Mouse (Mus musculus) limb, embryonic 13.5 days (tissue): ENCODE results near the gene Serinc3. TPM values are rescaled to one million over a fixed set of nuclear protein-coding genes. Genes with fewer than 3 reads are reported as not detected.
A peak's percentile ranks its signal among the peaks of the same experiment; 100 is the strongest.
"Not testable (repeated sequence)": the region's sequence is repeated elsewhere in the genome, so short reads cannot be mapped to it uniquely, and the experiment has no call there.

Source experiments
- ATAC-seq: fragments of 200-750 bp; cut with Nextera tagmentation; 2 replicates; pipeline ENCODE4 v1.8.0; 2017; ENCODE audit warnings: low read depth, moderate number of reproducible peaks, moderate TSS enrichment; ENCODE audit not compliant: low FRiP score
- H3K27ac ChIP-seq: fragments of 300-500 bp; sonication (generic); 2 replicates; pipeline ENCODE4 v1.5.1; 2015; ENCODE audit warnings: inconsistent platforms, mild to moderate bottlenecking, moderate library complexity
- H3K27me3 ChIP-seq: fragments of 300-500 bp; sonication (generic); 2 replicates; pipeline ENCODE4 v1.6.1; 2015; ENCODE audit warnings: mild to moderate bottlenecking, inconsistent platforms
- H3K36me3 ChIP-seq: fragments of 300-500 bp; sonication (generic); 2 replicates; pipeline ENCODE4 v1.6.1; 2015; ENCODE audit warnings: inconsistent platforms, mild to moderate bottlenecking, moderate library complexity
- H3K4me1 ChIP-seq: fragments of 300-500 bp; sonication (generic); 2 replicates; pipeline ENCODE4 v1.6.1; 2015; ENCODE audit warnings: inconsistent platforms
- H3K4me2 ChIP-seq: fragments of 300-500 bp; sonication (generic); replicated peaks from 2 replicates; pipeline ENCODE4 v1.6.1; 2015; ENCODE audit warnings: inconsistent platforms, mild to moderate bottlenecking, moderate library complexity
- H3K4me3 ChIP-seq: fragments of 300-500 bp; sonication (generic); 2 replicates; pipeline ENCODE4 v1.5.1; 2015; ENCODE audit warnings: moderate library complexity, mild to moderate bottlenecking, inconsistent platforms
- H3K9ac ChIP-seq: fragments of 300-500 bp; sonication (generic); 2 replicates; pipeline ENCODE4 v1.6.1; 2015; ENCODE audit warnings: mild to moderate bottlenecking, inconsistent platforms
- H3K9me3 ChIP-seq: fragments of 300-500 bp; sonication (generic); 2 replicates; pipeline ENCODE4 v1.6.1; 2016; ENCODE audit warnings: inconsistent platforms
- WGBS: fragments of 180-500 bp; shearing (Covaris S2); methylation state at CpG from one replicate; pipeline ENCODE4 v1.1.7; 2015; 5-methylcytosine and 5-hydroxymethylcytosine counted together
- polyA plus RNA-seq: library from polyadenylated mRNA; unstranded; fragments of >200 nt; fragmentation: Nextera tagmentation; extraction: Ambion mirVana; gene quantifications from 2 replicates; pipeline ENCODE4 v1.2.1, GENCODE M21; 2015

Gene Serinc3
- 27.8 and 31.2 TPM in 2 replicates for polyA plus RNA-seq

DNA sequence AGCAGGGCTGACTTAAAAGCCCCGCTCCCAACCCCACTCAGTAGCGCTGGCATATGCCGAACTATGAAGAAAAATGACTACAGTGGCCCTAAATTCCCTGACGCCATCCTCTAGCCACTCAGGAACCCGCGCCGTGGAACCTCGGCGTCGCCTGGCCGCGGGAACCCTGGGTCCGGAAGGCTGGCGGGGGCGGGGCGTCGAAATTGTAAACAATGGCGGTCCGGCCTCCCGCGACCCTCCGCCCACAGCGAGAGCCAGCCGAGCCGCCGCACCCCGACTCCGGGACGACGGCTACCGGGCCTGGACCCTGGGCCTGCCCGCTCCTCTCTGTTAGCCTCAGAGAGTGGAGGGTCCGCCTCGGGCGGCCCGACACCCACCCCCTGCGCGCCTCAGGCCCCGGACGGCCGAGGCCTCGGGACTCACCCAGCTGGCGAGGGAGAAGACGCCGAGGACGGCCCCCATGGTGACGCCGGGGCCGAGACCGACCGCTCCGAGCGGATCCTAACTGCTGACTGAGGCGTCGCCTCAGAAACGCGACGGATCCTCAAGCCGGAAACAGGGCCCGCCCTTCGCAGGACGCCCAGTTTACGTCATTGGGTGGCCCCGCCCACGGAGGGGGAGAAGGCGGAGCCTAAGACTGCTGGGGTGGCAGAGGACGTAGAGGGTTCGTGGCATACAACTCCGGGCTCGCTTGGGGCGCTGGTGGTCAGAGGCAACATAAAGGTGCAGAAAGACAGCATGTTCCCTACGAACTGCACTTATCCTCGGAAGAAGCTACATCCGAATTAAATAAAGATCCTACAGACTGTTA lies at the start of gene Serinc3:
TSS of gene Serinc3 (minus strand) at position 557 of the 811 bp plus-strand sequence.
- peak; percentile 96 for ATAC-seq
- peaks cover 20% of the 10 kb centered on the region for H3K4me1 ChIP-seq
- peak within 1 kb of the TSS; percentile 95 for H3K9ac ChIP-seq
- H3K9me3 ChIP-seq = no peaks in the 10 kb centered on the region
- peak within 1 kb of the TSS; percentile 67 for H3K4me2 ChIP-seq
- peaks cover 8% of the 10 kb centered on the region; the same call in 1 of the 2 replicates for H3K36me3 ChIP-seq
- peak within 1 kb of the TSS; percentile 98 for H3K27ac ChIP-seq
- no peaks in the 10 kb centered on the region for H3K27me3 ChIP-seq
- H3K4me3 ChIP-seq = peak within 1 kb of the TSS; percentile 92
- WGBS = under 1% methylated on average over 74 of the region's 74 CpGs

GRCm38 (mm10) chr2:163693716-163694314 lies 48.9 kb upstream of the Serinc3 start:
- Histone ChIP-seq H3K9ac (0 out of 2 replicates have a peak overlapping the region, but pooled peaks have one; percentile 43), H3K27me3 (no peaks in the 10 kb centered on the region), H3K4me2 (no peak overlapping the region), H3K27ac (peak overlapping the region; percentile 64; the same call in 1 of the 2 replicates), H3K36me3 (no peaks in the 10 kb centered on the region), H3K4me1 (peaks cover 33% of the 10 kb centered on the region), H3K4me3 (no peak overlapping the region), H3K9me3 (no peaks in the 10 kb centered on the region)
- 67% methylated on average over 9 of the region's 9 CpGs for WGBS
- ATAC-seq = no peak

DNA sequence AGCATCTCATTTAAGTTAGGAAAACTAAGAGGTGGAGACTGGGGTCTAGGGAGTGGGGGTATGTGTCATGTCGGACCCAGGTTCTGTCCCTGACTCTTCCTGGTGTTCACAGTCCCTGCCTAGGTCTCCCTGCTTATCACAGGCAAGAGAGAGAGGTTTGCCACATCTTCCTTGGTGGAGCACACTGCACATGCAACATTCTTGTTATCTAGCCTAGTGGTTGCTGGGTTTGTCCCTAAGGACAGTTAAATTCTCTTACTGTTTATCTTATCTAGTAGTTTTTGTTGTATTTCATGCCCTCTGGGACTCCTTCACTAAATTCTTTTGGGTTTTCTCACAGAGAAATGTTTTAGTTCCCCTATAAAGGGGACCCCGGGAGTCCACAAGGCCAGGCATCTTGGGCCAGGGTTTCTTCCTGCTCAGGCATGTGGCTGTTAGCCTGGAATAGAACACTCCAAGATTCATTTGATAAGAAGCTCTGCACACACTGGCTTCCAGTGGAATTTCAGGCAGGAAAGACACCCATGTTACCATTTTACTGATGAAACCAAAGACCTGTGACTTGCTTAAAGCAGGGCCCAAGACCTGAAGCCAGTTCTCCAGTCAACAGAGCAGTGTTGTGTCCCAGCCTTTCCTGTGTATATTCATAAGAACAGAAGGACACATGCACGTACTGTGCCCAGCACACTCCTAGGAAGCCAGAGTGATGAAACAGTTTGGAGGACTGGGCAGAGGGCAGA lies 48.1 kb upstream of the Serinc3 start:
- peak overlapping the region; percentile 64; the same call in 1 of the 2 replicates for H3K27ac ChIP-seq
- no peak overlapping the region for H3K9ac ChIP-seq
- no peaks in the 10 kb centered on the region for H3K27me3 ChIP-seq
- H3K4me2 ChIP-seq = no peak overlapping the region
- H3K9me3 ChIP-seq = no peaks in the 10 kb centered on the region
- no peak for ATAC-seq
- H3K4me3 ChIP-seq = no peak overlapping the region
- no peaks in the 10 kb centered on the region for H3K36me3 ChIP-seq
- 79% methylated on average over 3 of the region's 3 CpGs for WGBS
- peaks cover 26% of the 10 kb centered on the region for H3K4me1 ChIP-seq

DNA sequence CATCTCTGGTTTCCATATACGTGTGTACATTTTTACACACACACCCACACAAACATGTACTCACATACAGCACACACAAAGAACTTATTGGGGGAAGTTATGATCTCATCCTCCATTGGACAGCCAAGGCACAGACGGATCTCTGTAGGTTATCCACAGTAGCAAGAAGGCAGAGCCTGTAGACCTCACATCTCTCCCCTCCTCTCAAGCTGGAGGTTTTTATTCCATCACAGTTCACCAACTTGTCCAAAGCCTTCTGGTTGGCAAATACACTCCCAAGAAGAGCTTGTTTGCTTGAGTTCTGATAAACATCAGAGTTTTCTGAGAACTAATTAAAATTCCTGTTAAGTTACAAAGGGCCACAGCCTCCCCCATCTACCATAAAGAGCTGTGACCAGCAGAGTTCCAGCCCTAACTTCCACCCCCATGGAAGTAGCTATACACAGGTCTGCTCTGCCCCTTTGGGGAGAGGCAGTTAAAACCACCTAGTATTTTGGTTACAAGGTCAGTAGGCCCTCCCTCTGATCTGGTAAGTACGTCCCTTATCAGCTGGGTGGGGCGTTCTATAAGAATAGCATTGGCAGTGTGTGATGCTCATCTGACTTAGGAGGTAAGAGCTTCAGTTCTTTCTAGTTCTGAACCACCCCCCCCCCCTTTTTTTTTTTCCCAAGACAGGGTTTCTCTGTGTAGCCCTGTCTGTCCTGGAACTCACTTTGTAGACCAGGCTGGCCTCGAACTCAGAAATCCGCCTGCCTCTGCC lies 47.1 kb upstream of the Serinc3 start:
- Histone ChIP-seq H3K4me2 (no peak overlapping the region), H3K9ac (no peak overlapping the region), H3K4me1 (peaks cover 24% of the 10 kb centered on the region), H3K36me3 (no peaks in the 10 kb centered on the region), H3K9me3 (no peaks in the 10 kb centered on the region), H3K27me3 (no peaks in the 10 kb centered on the region), H3K27ac (no peak overlapping the region), H3K4me3 (no peak overlapping the region)
- ATAC-seq = no peak
- 88% methylated on average over 6 of the region's 6 CpGs for WGBS

DNA sequence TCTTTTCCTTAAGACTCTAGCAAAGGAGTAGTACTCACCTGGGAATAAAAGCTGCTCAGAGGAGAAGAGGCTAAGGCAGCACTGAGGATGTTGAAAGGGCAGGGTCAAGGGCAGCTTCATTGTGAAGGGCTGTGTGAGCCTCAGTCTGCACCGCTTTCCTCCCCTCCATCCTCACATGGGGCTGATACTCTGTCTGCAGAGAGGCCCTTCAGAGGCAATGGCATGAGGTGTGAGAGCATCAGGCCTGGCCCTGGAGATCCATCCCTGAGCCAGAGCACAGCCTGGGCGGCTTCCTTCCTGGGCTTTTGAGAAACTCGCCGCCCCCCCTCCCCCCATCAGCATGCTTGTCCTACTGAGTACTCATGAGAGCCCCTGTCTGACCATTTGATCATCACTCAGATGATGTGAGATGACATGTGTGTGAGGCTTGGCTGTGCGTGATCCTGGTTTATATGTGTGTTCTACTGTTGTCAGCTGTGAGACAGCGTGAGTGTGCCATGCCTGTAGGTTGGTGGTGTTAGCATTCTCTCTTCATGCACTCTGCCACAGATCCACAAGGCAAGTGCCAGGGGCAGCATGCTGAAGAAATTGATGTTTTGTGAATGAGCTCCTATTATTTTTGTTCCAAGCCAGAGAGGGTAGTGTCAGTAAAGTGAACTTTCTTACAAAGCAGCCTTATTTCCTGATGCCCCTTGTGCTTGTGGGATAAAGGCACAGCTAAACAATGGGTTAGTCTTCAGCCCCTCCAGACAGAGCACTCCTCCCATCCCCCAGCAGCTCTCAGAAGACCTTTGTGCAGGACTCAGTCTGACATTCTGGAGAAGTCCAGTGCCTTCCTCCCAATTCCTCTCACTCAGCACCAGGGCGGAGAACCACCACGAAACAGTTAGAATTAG lies 45.7 kb upstream of the Serinc3 start:
- no peak for ATAC-seq
- WGBS = 76% methylated on average over 8 of the region's 8 CpGs
- no peaks in the 10 kb centered on the region for H3K27me3 ChIP-seq
- no peaks in the 10 kb centered on the region for H3K36me3 ChIP-seq
- H3K9me3 ChIP-seq = no peaks in the 10 kb centered on the region
- peaks cover 25% of the 10 kb centered on the region for H3K4me1 ChIP-seq
- no peak overlapping the region for H3K27ac ChIP-seq
- H3K4me3 ChIP-seq = no peak overlapping the region
- no peak overlapping the region for H3K9ac ChIP-seq
- no peak overlapping the region for H3K4me2 ChIP-seq

- Histone ChIP-seq H3K4me3 (no peak overlapping the region), H3K4me2 (no peak overlapping the region), H3K9me3 (no peaks in the 10 kb centered on the region), H3K36me3 (no peaks in the 10 kb centered on the region), H3K4me1 (peaks cover 32% of the 10 kb centered on the region), H3K9ac (no peak overlapping the region), H3K27ac (no peak overlapping the region), H3K27me3 (no peaks in the 10 kb centered on the region)
- WGBS = 92% methylated on average over 3 of the region's 3 CpGs
- ATAC-seq = no peak
Observed at GRCm38 (mm10) chr2:163689771-163690170, 44.8 kb upstream of the Serinc3 start.

GRCm38 (mm10) chr2:163688377-163688776 lies 43.4 kb upstream of the Serinc3 start:
- H3K9me3 ChIP-seq, H3K36me3 ChIP-seq, H3K4me2 ChIP-seq, H3K27ac ChIP-seq, H3K4me3 ChIP-seq, H3K27me3 ChIP-seq, H3K9ac ChIP-seq, ATAC-seq: not testable (repeated sequence)
- 96% methylated on average over 1 of the region's 1 CpGs for WGBS
- H3K4me1 ChIP-seq = peaks cover 25% of the 10 kb centered on the region

DNA sequence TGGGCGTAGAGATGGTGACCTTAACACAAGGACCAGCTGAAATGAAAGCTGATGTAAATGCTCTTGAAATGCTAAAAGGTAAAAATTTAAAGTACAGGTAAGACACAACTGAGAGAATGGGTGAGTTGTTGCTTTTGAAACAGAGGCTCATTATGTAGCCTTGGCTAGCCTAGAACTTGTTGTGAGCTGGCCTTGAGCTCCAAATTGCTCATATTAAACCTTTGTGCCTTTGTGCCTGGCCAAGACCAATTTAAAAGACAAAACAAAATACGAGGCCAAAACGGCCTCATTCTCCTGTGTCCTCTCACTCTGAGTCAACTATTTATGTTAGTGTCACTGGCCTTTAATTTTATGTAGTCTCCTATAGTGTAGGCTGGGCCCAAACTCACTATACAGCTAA lies 42.0 kb upstream of the Serinc3 start:
- Histone ChIP-seq H3K27me3 (no peaks in the 10 kb centered on the region), H3K4me2 (no peak overlapping the region), H3K36me3 (no peaks in the 10 kb centered on the region), H3K4me1 (peaks cover 18% of the 10 kb centered on the region), H3K9me3 (no peaks in the 10 kb centered on the region), H3K27ac (no peak overlapping the region), H3K4me3 (no peak overlapping the region), H3K9ac (no peak overlapping the region)
- WGBS = 72% methylated on average over 3 of the region's 3 CpGs
- ATAC-seq = no peak

DNA sequence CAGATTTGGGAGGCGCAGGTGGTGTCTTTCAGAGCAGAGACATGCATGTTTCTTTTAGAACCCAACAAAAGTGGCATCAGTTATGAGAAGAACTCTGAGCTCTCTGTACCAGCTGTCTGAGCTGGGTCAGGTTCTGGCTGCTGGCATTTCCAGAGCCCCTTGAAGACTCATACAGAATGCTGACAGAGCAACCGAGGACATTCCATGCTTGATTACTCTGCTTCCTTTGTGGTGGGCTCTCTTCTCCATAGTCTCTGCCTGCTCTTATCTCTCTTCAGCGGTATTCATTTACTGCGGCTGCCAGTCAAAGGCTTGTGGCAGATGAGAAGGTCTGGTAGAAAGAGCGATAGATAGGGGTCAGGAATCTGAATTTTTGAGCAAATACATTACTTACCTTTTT lies 41.3 kb upstream of the Serinc3 start:
- Histone ChIP-seq H3K4me1 (peaks cover 18% of the 10 kb centered on the region), H3K4me3 (no peak overlapping the region), H3K9ac (no peak overlapping the region), H3K4me2 (no peak overlapping the region), H3K27me3 (no peaks in the 10 kb centered on the region), H3K27ac (no peak overlapping the region; the same call in 1 of the 2 replicates), H3K9me3 (no peaks in the 10 kb centered on the region), H3K36me3 (no peaks in the 10 kb centered on the region)
- 81% methylated on average over 5 of the region's 5 CpGs for WGBS
- ATAC-seq = no peak

GRCm38 (mm10) chr2:163685761-163686200 lies 40.9 kb upstream of the Serinc3 start:
- no peaks in the 10 kb centered on the region for H3K27me3 ChIP-seq
- no peak for ATAC-seq
- no peaks in the 10 kb centered on the region for H3K9me3 ChIP-seq
- H3K4me3 ChIP-seq = no peak overlapping the region
- peaks cover 18% of the 10 kb centered on the region for H3K4me1 ChIP-seq
- no peak overlapping the region for H3K9ac ChIP-seq
- peak overlapping the region; percentile 28; the same call in 1 of the 2 replicates for H3K27ac ChIP-seq
- H3K36me3 ChIP-seq = no peaks in the 10 kb centered on the region
- H3K4me2 ChIP-seq = no peak overlapping the region
- whole genome bisulfite sequencing = 47% methylated on average over 6 of the region's 6 CpGs

DNA sequence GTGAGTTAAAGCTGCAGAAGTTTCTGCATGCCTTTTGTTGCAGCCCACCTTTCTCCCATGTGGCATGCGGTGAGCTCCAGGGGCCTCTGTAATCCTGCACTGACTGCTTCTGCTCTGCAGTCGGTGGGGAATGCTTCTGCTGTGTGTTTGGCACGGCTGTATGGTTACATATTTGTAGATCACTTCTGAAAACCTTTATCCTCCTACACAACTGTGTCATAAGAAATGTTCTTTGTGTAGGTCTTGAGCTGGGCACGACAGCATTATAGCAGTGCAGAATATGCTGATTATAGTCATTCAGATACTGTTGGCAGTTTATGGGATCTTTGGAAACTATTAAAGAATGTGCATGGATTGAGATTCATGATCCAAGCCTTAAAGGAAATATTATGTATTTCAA lies 40.4 kb upstream of the Serinc3 start:
- H3K4me1 ChIP-seq = peaks cover 15% of the 10 kb centered on the region
- peak overlapping the region; percentile 70; the same call in 1 of the 2 replicates for H3K27ac ChIP-seq
- H3K4me3 ChIP-seq = no peak overlapping the region
- ATAC-seq = no peak
- no peak overlapping the region for H3K4me2 ChIP-seq
- H3K36me3 ChIP-seq = no peaks in the 10 kb centered on the region
- H3K27me3 ChIP-seq = no peaks in the 10 kb centered on the region
- no peaks in the 10 kb centered on the region for H3K9me3 ChIP-seq
- no peak overlapping the region for H3K9ac ChIP-seq
- WGBS = 43% methylated on average over 4 of the region's 4 CpGs
